Mouse (Mus musculus): ENCODE data around the gene Il22ra1. TPM values are rescaled to one million over a fixed set of nuclear protein-coding genes. Genes with fewer than 3 reads are reported as not detected.
"Not testable (repeated sequence)": the region's sequence is repeated elsewhere in the genome, so short reads cannot be mapped to it uniquely, and the experiment has no call there.

Gene Il22ra1
- not detected for total RNA-seq (2022)

- DNase-seq (ENCODE audit: low spot score in 2 of 2), result no peak
Observed at GRCm38 (mm10) chr4:135727817-135728216, at the start of gene Il22ra1. Il22ra1 (plus strand) TSS chr4:135728172.

- no peak for DNase-seq (ENCODE audit: low spot score in 2 of 2)
Observed at GRCm38 (mm10) chr4:135679316-135679715, 48.7 kb upstream of the Il22ra1 start.

GRCm38 (mm10) chr4:135681789-135682188 is 46.2 kb upstream of the Il22ra1 start:
- DNase-seq (ENCODE audit: low spot score in 2 of 2), result no peak

GRCm38 (mm10) chr4:135683553-135683952 is 44.4 kb upstream of the Il22ra1 start:
- DNase-seq (ENCODE audit: low spot score in 2 of 2), result no peak

- no peak for DNase-seq (ENCODE audit: low spot score in 2 of 2)
Observed at GRCm38 (mm10) chr4:135684731-135685130, 43.2 kb upstream of the Il22ra1 start.

GRCm38 (mm10) chr4:135685906-135686567 is 41.9 kb upstream of the Il22ra1 start, which contains the start of gene Ifnlr1:
Ifnlr1 (plus strand) TSS chr4:135686287.
- no peak for DNase-seq (ENCODE audit: low spot score in 2 of 2)

GRCm38 (mm10) chr4:135686568-135686953 is 41.4 kb upstream of the Il22ra1 start:
- DNase-seq (ENCODE audit: low spot score in 2 of 2), result no peak

- no peak for DNase-seq (ENCODE audit: low spot score in 2 of 2)
Observed at GRCm38 (mm10) chr4:135689797-135690196, 38.2 kb upstream of the Il22ra1 start.

GRCm38 (mm10) chr4:135690241-135690640 is 37.7 kb upstream of the Il22ra1 start:
- DNase-seq (ENCODE audit: low spot score in 2 of 2), result no peak

- no peak for DNase-seq (ENCODE audit: low spot score in 2 of 2)
Observed at GRCm38 (mm10) chr4:135692916-135693315, 35.1 kb upstream of the Il22ra1 start.

GRCm38 (mm10) chr4:135698498-135698897 is 29.5 kb upstream of the Il22ra1 start:
- DNase-seq (ENCODE audit: low spot score in 2 of 2), result no peak

- no peak for DNase-seq (ENCODE audit: low spot score in 2 of 2)
Observed at GRCm38 (mm10) chr4:135703497-135703896, 24.5 kb upstream of the Il22ra1 start.

- no peak for DNase-seq (ENCODE audit: low spot score in 2 of 2)
Observed at GRCm38 (mm10) chr4:135704016-135704415, 24.0 kb upstream of the Il22ra1 start.

GRCm38 (mm10) chr4:135706045-135706444 is 21.9 kb upstream of the Il22ra1 start:
- DNase-seq (ENCODE audit: low spot score in 2 of 2), result no peak

- DNase-seq (ENCODE audit: low spot score in 2 of 2), result peak; percentile 27 to 50
Observed at GRCm38 (mm10) chr4:135709072-135709564, 18.9 kb upstream of the Il22ra1 start.

- DNase-seq (ENCODE audit: low spot score in 2 of 2), result no peak
Observed at GRCm38 (mm10) chr4:135709621-135710020, 18.4 kb upstream of the Il22ra1 start.

GRCm38 (mm10) chr4:135710392-135710791 is 17.6 kb upstream of the Il22ra1 start:
- DNase-seq (ENCODE audit: low spot score in 2 of 2), result no peak

- DNase-seq (ENCODE audit: low spot score in 2 of 2), result no peak
Observed at GRCm38 (mm10) chr4:135714776-135715175, 13.2 kb upstream of the Il22ra1 start.

GRCm38 (mm10) chr4:135716438-135716837 is 11.5 kb upstream of the Il22ra1 start:
- not testable (repeated sequence) for DNase-seq (ENCODE audit: low spot score in 2 of 2)

GRCm38 (mm10) chr4:135722540-135723290 is 5.3 kb upstream of the Il22ra1 start:
- DNase-seq (ENCODE audit: low spot score in 2 of 2), result no peak

- DNase-seq (ENCODE audit: low spot score in 2 of 2), result no peak
Observed at GRCm38 (mm10) chr4:135726416-135726815, 1.6 kb upstream of the Il22ra1 start.

GRCm38 (mm10) chr4:135730204-135730603 is 2.2 kb downstream of the Il22ra1 start:
- no peak for DNase-seq (ENCODE audit: low spot score in 2 of 2)

- no peak for DNase-seq (ENCODE audit: low spot score in 2 of 2)
Observed at GRCm38 (mm10) chr4:135730951-135731350, 3.0 kb downstream of the Il22ra1 start.
